Mouse (Mus musculus): ENCODE measurements around the gene Tspan3.
A peak's percentile ranks its signal among the peaks of the same experiment; 100 is the strongest.

Gene Tspan3

DNA sequence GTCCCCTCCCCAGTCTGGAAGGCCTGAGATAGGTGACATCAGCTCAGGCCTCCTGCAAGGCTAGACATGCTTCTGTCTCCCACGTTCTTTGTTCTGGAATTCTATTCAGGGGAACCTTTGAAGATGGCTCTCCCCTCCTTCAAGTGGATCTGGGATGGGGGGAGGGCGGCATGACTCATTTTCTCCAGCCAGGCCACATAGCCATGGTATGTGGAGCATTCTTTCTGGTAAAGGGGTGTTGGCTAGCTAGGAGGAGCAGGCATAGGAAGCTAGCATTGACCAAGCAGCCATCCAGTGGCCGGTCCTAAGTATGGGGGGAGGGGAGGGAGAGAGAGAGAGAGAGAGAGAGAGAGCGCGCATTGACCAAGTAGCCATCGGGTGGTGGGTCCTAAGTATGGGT, 57.8 kb downstream of the Tspan3 start:
- DNase-seq = no peak

DNA sequence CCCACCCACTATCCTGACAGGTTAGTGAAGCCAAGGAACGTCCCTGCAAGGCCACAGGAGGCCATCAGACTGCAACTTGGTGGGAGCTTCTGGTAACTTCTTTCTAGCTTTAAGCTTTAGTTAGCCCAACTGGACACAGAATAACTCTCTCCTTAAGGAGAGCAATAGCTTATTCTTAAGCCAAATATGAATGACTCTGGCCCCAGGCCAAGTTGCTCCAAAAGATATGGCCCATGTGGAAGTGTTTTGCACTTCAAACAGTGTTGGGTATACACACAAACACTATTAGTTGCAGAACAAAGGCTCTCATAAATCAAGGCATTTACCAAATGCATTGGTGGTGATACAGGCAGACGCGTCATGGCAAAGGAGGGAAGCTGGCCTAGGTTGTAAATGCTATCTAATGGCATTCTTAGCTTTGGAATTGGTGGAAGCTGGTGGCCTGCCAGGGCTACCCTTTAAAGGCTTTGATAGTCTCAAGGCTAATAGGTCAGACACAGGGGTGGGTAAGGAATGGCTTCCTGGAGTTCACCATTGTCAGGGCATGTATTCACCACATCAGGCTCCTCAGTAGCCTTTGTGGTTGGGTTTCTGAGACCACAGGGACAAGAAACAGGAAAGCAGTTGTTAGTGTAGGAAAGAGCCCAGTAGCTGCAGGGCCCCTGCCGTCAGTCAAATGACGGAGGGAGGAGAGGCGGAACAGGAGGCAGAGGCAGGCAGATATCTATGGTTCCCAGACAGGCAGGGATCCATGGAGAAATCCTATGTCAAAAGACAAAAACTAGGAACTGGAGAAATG, 58.8 kb downstream of the Tspan3 start:
- DNase-seq = no peak

DNA sequence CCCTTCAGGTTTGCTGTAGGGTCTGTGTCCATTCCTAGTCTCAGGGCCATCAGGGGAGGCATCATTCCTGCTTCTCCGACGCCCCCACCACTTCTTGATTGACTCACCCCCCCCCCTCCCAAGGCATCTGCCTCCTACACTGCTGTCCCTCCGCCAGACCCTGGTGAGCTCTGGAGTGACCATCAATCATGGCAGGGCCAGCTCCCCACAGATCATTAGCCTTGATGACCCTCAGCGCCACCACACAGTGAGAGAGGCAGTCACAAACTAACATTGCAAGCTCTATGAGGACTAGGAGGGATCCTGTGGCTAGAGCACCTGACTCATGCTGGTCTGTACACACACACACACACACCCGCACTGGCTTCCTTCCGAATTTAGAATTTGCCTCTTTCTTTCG, 60.4 kb downstream of the Tspan3 start:
- DNase-seq = no peak

DNA sequence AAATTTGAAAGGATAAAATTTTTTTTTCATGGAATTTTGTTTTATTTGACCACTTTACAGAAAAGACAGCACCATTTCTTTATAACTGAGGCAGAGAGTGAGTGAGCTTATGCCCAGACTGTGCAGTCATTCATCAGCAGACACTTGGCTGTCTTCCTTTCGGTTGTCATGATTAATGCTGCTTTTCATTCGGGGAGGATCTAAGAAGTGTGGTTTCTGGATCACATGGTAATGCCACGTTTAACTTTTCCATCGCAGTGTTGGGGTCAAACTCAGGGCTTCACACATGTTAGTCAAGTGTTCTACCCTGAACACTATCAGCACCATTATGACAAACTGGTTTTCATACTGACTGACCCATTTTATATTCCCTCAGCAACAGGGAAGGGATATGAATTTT, 64.3 kb downstream of the Tspan3 start:
- no peak for DNase-seq

DNA sequence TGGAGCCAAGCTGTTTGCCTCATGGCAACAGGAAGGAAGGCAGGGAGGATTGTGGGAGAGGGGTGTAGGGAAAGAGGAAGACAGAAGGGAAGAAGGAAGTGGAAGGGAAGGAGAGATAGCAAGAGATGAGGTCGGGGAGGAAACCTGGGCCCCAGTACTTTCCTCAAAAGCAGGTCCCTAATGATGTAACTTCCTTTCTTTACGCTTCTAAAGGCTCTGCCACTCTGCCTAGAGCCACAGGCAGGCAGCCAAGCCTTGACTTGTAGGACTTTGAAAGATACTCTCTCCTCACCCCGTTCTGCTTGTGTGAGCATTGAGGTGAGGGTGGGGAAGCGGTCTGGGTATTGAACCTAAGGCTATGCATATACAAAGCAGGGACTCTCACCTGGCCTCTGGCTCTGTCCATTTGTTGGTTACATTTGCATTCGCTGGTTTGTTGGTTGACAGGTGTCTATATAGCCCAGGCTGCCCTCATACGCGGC, 65.2 kb downstream of the Tspan3 start:
- DNase-seq = no peak

DNA sequence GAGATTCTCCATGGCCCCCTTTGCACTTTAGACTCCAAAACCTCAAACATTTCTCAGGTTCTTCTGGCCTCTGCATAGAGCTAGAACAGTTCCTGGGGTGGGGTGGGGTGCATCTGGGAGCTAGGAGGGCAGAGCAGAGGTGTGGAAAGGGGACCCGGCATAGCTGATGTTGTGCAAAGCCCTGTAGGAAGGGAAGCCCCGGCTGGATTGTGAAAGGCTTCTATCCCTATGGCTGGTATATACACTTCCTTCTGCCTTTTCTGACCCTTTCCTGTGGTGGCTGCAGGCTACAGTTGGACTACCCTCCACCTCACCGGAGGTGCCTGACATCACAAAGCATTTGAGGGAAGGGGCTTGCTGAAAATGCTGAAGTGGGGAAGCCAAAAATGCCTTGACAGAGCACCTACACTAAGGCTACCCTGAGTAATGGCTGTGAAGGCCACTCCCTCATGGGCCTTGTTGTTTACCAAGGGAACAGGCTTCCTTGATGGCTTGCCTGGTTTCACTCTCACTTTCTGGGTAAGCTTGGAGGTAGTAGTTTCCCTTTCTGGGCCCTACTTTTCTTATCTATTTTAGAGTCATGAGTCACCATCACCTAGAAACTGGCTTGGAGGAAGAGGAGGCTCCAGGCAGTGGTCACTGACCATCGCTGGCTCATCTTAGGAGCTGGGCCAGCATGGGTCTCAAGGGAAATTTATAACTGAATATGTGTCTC, 67.5 kb downstream of the Tspan3 start:
- no peak for DNase-seq

DNA sequence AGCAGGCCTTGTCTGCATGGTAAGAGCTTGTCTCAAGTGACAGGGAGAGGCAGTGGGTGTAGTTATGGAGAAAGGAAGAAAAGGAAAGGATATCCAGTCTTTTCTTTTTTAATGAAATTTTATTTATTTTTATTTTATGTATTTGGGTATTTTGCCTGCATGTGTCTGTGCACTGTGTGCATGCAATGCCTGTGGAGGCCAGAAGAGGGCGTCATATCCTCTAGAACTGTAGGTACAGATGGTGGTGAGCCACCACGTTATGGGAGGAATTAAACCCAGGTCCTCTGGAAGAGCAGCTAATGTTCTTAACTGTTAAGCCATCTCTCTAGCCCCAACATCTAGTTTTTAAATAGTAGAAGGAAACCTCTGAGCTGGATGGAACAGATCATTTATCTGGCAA, 73.2 kb downstream of the Tspan3 start:
- no peak for DNase-seq

DNA sequence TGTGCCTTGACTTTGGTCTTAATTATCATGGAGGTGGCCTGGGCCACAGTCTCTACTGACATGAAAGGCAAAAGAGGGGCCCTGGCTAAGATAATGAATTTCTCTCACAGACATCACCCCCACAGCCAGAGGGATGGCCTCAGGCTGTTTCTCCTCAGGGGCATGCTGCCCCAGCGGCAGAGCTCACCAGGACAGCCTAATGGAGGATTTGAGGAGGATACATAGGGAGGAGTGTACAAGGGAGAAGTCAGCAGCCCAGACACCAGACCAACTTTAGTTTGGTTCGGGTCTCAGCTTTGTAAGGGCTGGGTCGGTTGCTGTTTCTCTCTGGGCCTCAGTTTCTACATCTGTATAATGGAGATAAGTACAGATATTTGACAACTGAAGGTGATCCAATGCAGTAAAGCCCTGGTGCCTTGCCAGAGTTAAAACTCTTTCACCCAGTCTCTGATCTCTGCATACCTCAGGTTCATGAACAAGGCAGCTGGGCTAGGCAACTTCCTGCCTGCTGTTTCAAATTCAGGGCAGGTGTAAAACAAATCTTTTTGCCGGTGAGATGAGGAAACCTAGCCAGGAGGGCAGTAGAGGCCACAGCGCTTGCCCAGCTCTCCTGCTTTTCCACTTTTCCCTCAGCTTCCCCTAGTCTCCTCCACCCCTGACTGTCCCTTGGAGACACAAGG, 74.6 kb downstream of the Tspan3 start:
- DNase-seq = no peak

DNA sequence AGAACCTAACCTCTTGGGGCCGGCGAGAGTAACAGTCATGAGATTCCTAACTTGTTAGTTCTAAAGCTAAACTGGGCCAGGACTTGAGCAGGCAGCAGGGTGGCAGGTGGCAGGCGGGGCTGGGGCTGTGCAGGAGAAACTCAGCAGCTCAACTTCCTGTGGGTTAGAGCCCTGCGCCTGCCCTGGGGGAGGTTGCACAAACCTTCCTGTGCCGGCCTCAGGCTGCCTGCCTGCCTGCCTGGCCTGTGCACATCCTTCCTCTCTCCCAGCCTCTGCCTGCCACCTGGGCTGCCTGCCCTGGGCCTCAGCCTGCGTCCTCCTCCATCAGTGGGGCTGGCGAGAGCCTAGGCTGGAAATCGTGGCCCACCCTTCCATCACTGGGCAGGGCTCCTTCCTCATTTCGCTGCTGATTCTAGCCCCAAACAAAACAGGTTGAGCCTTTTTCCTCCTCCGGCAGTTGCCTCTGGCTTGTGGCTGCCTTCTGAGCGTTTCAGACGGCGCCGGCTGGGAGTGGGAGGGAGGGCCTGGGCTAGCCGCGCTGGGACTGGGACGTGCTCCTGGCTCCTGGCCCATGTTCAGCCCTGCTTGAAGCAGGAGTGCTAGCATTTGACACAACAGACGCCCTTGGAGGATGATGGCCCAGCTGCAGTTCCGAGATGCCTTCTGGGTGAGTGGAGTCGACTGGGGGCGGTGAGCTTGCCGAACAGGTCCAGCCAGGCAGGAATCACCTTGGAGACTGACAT, 75.3 kb downstream of the Tspan3 start, which contains the start of gene Pstpip1:
TSS of gene Pstpip1 (plus strand) at position 185 of the 743 bp plus-strand sequence.
- peak; percentile 73 for DNase-seq

DNA sequence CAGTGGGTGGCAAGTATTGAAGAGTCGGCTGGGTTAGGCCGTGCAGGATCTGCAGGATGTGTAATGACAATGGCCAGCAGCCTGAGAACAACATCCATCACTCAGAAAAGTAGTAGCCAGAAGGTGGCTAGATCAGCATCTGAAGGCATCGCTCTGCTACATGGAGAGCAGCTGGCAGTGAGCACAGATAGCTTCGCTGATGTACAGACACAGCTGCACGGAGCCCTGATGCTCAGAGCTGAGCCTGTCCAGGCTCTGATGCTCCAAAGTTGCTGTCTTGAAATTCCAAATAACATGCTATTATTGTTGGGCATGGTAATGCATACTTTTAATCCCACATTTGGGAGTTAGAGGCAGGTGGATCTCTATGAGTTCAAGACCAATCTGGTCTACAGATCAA, 78.8 kb downstream of the Tspan3 start:
- no peak for DNase-seq

All from right cerebral cortex, postnatal 14 days (tissue).